Mouse (Mus musculus): Measurements from ENCODE around the gene Zcchc17. TPM values are rescaled to one million over a fixed set of nuclear protein-coding genes. Genes with fewer than 3 reads are reported as not detected.

Gene Zcchc17
- polyA plus RNA-seq, 1 experiment from 2014 or later = 77.0 TPM

DNA sequence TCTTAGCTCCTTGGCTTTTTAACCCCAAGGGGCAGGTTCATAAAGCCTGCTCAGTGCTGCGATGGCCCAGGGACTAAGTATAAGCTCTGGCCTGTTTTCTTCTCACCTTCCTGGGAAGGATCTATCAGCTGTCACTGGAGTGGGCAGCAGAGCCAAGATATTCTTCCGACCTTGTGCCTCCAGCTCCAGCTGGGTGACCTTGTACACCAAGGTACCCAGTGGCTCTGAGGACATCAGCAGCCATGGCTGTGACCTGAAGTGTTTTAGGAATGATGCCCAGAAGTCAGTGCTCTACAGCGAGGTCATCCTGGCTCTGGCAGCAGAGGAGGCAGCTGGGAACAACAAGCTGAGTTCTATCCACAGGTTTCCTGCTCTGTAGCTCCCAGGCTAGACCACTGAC, 47.2 kb downstream of the Zcchc17 start:
- H3K9me3 ChIP-seq (ENCODE audit: control insufficient read depth, low read length) = no peaks in the 10 kb centered on the region
- H3K27ac ChIP-seq (ENCODE audit: low read depth, low read length) = no peak overlapping the region
- H3K4me3 ChIP-seq (ENCODE audit: low read depth, low read length) = no peak overlapping the region
- WGBS = 94% methylated on average over 3 of the region's 3 CpGs
- DNase-seq (ENCODE audit: low spot score) = no peak
- no peak for ATAC-seq (replicated peaks; ENCODE audit: low FRiP score)
- H3K4me1 ChIP-seq (replicated peaks; ENCODE audit: control insufficient read depth, insufficient read depth, low read length) = peaks cover 5% of the 10 kb centered on the region; the same call in 1 of the 2 replicates
- H3K36me3 ChIP-seq (ENCODE audit: control insufficient read depth, insufficient read depth, low read length) = no peaks in the 10 kb centered on the region
- H3K9ac ChIP-seq (ENCODE audit: low read length) = no peak overlapping the region
- H3K27me3 ChIP-seq (ENCODE audit: control insufficient read depth, insufficient read depth, low read length) = peaks cover 20% of the 10 kb centered on the region
- no peak overlapping the region for H3K4me2 ChIP-seq (ENCODE audit: low read depth, low read length, severe bottlenecking)

- H3K27ac ChIP-seq (ENCODE audit: low read depth, low read length) = no peak overlapping the region
These were observed 50.5 kb downstream of the Zcchc17 start for GRCm38 (mm10) chr4:130309254-130309653.

GRCm38 (mm10) chr4:130308231-130309081, 51.3 kb downstream of the Zcchc17 start, which contains the start of the genes Fabp3 and Gm10570:
Gene Fabp3, plus strand, starts transcription at chr4:130308595.
Gene Gm10570, minus strand, starts transcription at chr4:130308674.
- WGBS = under 1% methylated on average over 52 of the region's 52 CpGs
- peaks cover 28% of the 10 kb centered on the region for H3K27me3 ChIP-seq (ENCODE audit: control insufficient read depth, insufficient read depth, low read length)
- H3K27ac ChIP-seq (ENCODE audit: low read depth, low read length) = no peak within 1 kb of the TSS
- no peaks in the 10 kb centered on the region for H3K36me3 ChIP-seq (ENCODE audit: control insufficient read depth, insufficient read depth, low read length)
- peak within 1 kb of the TSS; percentile 91 for H3K4me2 ChIP-seq (ENCODE audit: low read depth, low read length, severe bottlenecking)
- H3K9me3 ChIP-seq (ENCODE audit: control insufficient read depth, low read length) = no peaks in the 10 kb centered on the region
- H3K4me1 ChIP-seq (replicated peaks; ENCODE audit: control insufficient read depth, insufficient read depth, low read length) = peaks cover 6% of the 10 kb centered on the region; the same call in 1 of the 2 replicates
- DNase-seq (ENCODE audit: low spot score) = peak; percentile 79
- H3K4me3 ChIP-seq (ENCODE audit: low read depth, low read length) = peak within 1 kb of the TSS; percentile 31
- H3K9ac ChIP-seq (ENCODE audit: low read length) = peak within 1 kb of the TSS; percentile 48
- peak; percentile 68 for ATAC-seq (replicated peaks; ENCODE audit: low FRiP score)

More at GRCm38 (mm10) chr4:130309254-130309653, 50.5 kb downstream of the Zcchc17 start:
- WGBS = 39% methylated on average over 8 of the region's 8 CpGs
- ATAC-seq (replicated peaks; ENCODE audit: low FRiP score) = no peak
- Histone ChIP-seq H3K4me1 (replicated peaks; ENCODE audit: control insufficient read depth, insufficient read depth, low read length) (peaks cover 6% of the 10 kb centered on the region; the same call in 1 of the 2 replicates), H3K27me3 (ENCODE audit: control insufficient read depth, insufficient read depth, low read length) (peaks cover 28% of the 10 kb centered on the region), H3K4me2 (ENCODE audit: low read depth, low read length, severe bottlenecking) (peak overlapping the region; percentile 91), H3K9me3 (ENCODE audit: control insufficient read depth, low read length) (no peaks in the 10 kb centered on the region), H3K36me3 (ENCODE audit: control insufficient read depth, insufficient read depth, low read length) (no peaks in the 10 kb centered on the region), H3K4me3 (ENCODE audit: low read depth, low read length) (peak overlapping the region; percentile 31), H3K9ac (ENCODE audit: low read length) (peak overlapping the region; percentile 48; the same call in 1 of the 2 replicates)
- no peak for DNase-seq (ENCODE audit: low spot score)

DNA sequence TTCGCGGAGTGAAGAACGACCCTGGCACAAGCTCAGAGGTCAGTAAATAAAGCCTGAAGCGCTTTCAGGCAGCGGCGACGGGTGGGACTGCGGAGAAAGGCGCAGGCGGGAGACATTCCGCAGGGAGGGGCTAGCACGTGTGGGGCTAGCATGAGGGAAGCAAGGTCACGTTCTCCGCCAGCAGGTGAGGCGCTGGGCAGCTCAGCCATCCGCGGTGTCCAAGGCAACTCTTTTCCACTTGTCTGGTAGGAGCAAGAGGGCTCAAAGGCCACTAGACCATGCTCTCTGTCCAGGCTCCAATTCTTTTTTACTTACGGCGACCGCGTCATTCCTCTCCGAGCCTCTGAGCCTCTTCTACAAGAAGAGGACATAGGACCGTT, 51.9 kb downstream of the Zcchc17 start:
- ATAC-seq (replicated peaks; ENCODE audit: low FRiP score) (peak; percentile 49; the same call in 1 of the 2 replicates), DNase-seq (ENCODE audit: low spot score) (peak; percentile 77)
- under 1% methylated on average over 23 of the region's 23 CpGs for WGBS
- no peaks in the 10 kb centered on the region for H3K9me3 ChIP-seq (ENCODE audit: control insufficient read depth, low read length)
- H3K9ac ChIP-seq (ENCODE audit: low read length) = peak overlapping the region; percentile 48; the same call in 1 of the 2 replicates
- peaks cover 6% of the 10 kb centered on the region; the same call in 1 of the 2 replicates for H3K4me1 ChIP-seq (replicated peaks; ENCODE audit: control insufficient read depth, insufficient read depth, low read length)
- no peak overlapping the region for H3K27ac ChIP-seq (ENCODE audit: low read depth, low read length)
- no peaks in the 10 kb centered on the region for H3K36me3 ChIP-seq (ENCODE audit: control insufficient read depth, insufficient read depth, low read length)
- H3K4me3 ChIP-seq (ENCODE audit: low read depth, low read length) = peak overlapping the region; percentile 31
- peaks cover 28% of the 10 kb centered on the region for H3K27me3 ChIP-seq (ENCODE audit: control insufficient read depth, insufficient read depth, low read length)
- peak overlapping the region; percentile 91 for H3K4me2 ChIP-seq (ENCODE audit: low read depth, low read length, severe bottlenecking)

- no peak for ATAC-seq (replicated peaks; ENCODE audit: low FRiP score)
These were observed 52.7 kb downstream of the Zcchc17 start for GRCm38 (mm10) chr4:130306796-130307630.

GRCm38 (mm10) chr4:130304746-130305145, 55.0 kb downstream of the Zcchc17 start:
- peaks cover 25% of the 10 kb centered on the region for H3K27me3 ChIP-seq (ENCODE audit: control insufficient read depth, insufficient read depth, low read length)
- H3K4me3 ChIP-seq (ENCODE audit: low read depth, low read length) = no peak overlapping the region
- no peak for ATAC-seq (replicated peaks; ENCODE audit: low FRiP score)
- no peak overlapping the region for H3K27ac ChIP-seq (ENCODE audit: low read depth, low read length)
- no peaks in the 10 kb centered on the region for H3K9me3 ChIP-seq (ENCODE audit: control insufficient read depth, low read length)
- no peak overlapping the region for H3K4me2 ChIP-seq (ENCODE audit: low read depth, low read length, severe bottlenecking)
- peaks cover 6% of the 10 kb centered on the region; the same call in 1 of the 2 replicates for H3K4me1 ChIP-seq (replicated peaks; ENCODE audit: control insufficient read depth, insufficient read depth, low read length)
- 22% methylated on average over 3 of the region's 3 CpGs for WGBS
- H3K9ac ChIP-seq (ENCODE audit: low read length) = no peak overlapping the region
- no peaks in the 10 kb centered on the region for H3K36me3 ChIP-seq (ENCODE audit: control insufficient read depth, insufficient read depth, low read length)
- DNase-seq (ENCODE audit: low spot score) = no peak

More at GRCm38 (mm10) chr4:130306796-130307630, 52.7 kb downstream of the Zcchc17 start:
- H3K4me2 ChIP-seq (ENCODE audit: low read depth, low read length, severe bottlenecking) = peak overlapping the region; percentile 91; the same call in 1 of the 2 replicates
- peaks cover 28% of the 10 kb centered on the region for H3K27me3 ChIP-seq (ENCODE audit: control insufficient read depth, insufficient read depth, low read length)
- H3K4me3 ChIP-seq (ENCODE audit: low read depth, low read length) = no peak overlapping the region
- no peaks in the 10 kb centered on the region for H3K36me3 ChIP-seq (ENCODE audit: control insufficient read depth, insufficient read depth, low read length)
- H3K9me3 ChIP-seq (ENCODE audit: control insufficient read depth, low read length) = no peaks in the 10 kb centered on the region
- WGBS = 80% methylated on average over 10 of the region's 10 CpGs
- H3K9ac ChIP-seq (ENCODE audit: low read length) = no peak overlapping the region
- peaks cover 6% of the 10 kb centered on the region; the same call in 1 of the 2 replicates for H3K4me1 ChIP-seq (replicated peaks; ENCODE audit: control insufficient read depth, insufficient read depth, low read length)
- no peak overlapping the region for H3K27ac ChIP-seq (ENCODE audit: low read depth, low read length)
- DNase-seq (ENCODE audit: low spot score) = no peak

DNA sequence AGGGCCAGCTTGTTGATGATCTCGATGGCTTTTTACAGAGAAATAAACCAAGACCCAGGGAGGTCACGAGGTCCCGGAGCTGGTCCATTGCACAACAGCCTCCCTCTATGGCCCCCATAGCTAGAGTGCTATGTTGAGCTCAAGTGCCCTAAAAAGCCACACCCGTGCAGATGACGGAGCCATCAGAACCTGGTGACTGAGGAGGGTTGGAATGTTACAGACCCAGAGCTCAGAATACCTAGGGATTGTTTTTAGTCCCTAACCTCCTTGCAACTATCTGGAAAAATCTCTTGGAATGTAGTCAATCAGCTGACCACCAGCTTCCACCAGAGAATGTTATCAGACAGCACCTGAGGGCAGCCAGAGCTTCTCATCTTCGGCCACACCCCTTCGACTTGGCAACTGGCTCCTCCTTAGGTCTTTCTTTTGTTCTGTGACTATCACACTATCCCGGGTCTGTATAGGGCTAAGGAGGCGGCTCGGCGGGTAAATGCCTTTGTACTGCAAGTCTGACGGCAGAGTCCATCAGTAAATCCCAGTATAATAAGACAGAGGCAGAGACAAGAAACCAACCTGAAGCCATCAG, 57.4 kb downstream of the Zcchc17 start:
- Histone ChIP-seq H3K4me1 (replicated peaks; ENCODE audit: control insufficient read depth, insufficient read depth, low read length) (no peaks in the 10 kb centered on the region; the same call in 1 of the 2 replicates), H3K9me3 (ENCODE audit: control insufficient read depth, low read length) (no peaks in the 10 kb centered on the region), H3K9ac (ENCODE audit: low read length) (no peak overlapping the region), H3K4me2 (ENCODE audit: low read depth, low read length, severe bottlenecking) (no peak overlapping the region), H3K27me3 (ENCODE audit: control insufficient read depth, insufficient read depth, low read length) (peaks cover 7% of the 10 kb centered on the region; the same call in 1 of the 2 replicates), H3K4me3 (ENCODE audit: low read depth, low read length) (no peak overlapping the region), H3K27ac (ENCODE audit: low read depth, low read length) (no peak overlapping the region), H3K36me3 (ENCODE audit: control insufficient read depth, insufficient read depth, low read length) (no peaks in the 10 kb centered on the region)
- ATAC-seq (replicated peaks; ENCODE audit: low FRiP score) (no peak), DNase-seq (ENCODE audit: low spot score) (no peak)
- 53% methylated on average over 12 of the region's 12 CpGs for WGBS

DNA sequence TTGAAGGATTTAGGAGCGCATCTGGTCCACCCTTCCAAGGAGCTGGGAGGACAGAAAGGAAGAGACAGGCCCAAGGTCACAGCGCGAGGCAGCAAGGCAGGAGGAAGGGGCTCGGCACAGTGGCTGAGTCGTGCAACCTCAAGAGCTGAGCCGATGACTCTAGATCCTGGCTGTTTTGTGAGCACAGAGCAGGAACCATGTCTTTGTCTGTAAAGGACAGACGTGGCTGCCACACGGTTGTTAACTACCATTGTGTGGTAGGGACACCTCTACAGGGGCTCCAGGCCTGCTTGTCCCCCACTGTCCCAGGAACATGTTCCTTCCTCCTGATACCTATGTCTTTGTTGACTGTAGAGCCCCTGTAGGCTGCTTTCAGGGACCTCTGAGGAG, 60.1 kb downstream of the Zcchc17 start:
- Histone ChIP-seq H3K27ac (ENCODE audit: low read depth, low read length) (no peak overlapping the region), H3K27me3 (ENCODE audit: control insufficient read depth, insufficient read depth, low read length) (no peaks in the 10 kb centered on the region), H3K4me1 (replicated peaks; ENCODE audit: control insufficient read depth, insufficient read depth, low read length) (no peaks in the 10 kb centered on the region), H3K4me3 (ENCODE audit: low read depth, low read length) (no peak overlapping the region), H3K9ac (ENCODE audit: low read length) (no peak overlapping the region), H3K4me2 (ENCODE audit: low read depth, low read length, severe bottlenecking) (no peak overlapping the region), H3K9me3 (ENCODE audit: control insufficient read depth, low read length) (no peaks in the 10 kb centered on the region), H3K36me3 (ENCODE audit: control insufficient read depth, insufficient read depth, low read length) (no peaks in the 10 kb centered on the region)
- ATAC-seq (replicated peaks; ENCODE audit: low FRiP score) (no peak), DNase-seq (ENCODE audit: low spot score) (no peak)
- WGBS = 77% methylated on average over 8 of the region's 8 CpGs
